Comparison of ENCODE assay signal across 1 mouse cellular context in the genomic region with DNA sequence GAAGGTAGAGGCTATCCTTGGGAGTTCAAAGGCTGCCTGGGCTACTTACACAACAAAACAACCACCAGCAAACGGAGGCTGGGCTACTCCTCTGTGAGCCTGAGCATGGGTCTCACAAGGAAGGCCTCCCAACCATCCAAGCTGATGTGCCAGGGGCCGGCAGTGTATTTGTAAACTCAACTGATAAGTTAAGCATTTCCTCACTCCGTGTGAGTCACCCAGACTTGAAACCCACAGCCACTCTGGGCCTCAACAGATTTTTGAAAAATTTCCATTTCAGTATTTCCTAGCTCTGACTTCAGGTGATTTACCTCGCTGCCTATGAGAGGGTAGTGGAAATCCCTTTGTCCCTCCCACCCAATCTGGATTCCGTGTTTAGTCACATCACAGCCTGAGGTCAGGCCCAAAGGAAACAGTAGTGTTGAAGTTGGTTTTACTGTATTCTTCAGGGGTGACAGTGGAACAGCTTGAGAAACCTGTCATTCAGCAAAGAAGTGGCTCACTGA.
TF ChIP-seq lines count a peak whose summit lies in the region.

No protein-coding gene starts in this region.

TF ChIP-seq in CH12.LX, 34 proteins besides CTCF, POLR2A, EP300 and RAD21 (continued from another document):
- peak; percentile 83; the same call in 1 of the 2 replicates for TF ChIP-seq TBP (conservative IDR thresholded peaks at IDR 0.05; ENCODE audit: low read depth, low read length)
- TF ChIP-seq ZC3H11A (IDR thresholded peaks at IDR 0.05; ENCODE audit: low read depth, low read length) = no peak
- TF ChIP-seq KAT2A (IDR thresholded peaks at IDR 0.05; ENCODE audit: insufficient replicate concordance, low read length) = peak; percentile 57; the same call in 1 of the 2 replicates
- TF ChIP-seq CHD2 (IDR thresholded peaks at IDR 0.05; ENCODE audit: low read length) = peak; percentile 77
- TF ChIP-seq MAZ (IDR thresholded peaks at IDR 0.05; ENCODE audit: low read depth, low read length) = no peak
